Mouse (Mus musculus): ENCODE measurements around the gene Epn2. TPM values are rescaled to one million over a fixed set of nuclear protein-coding genes. Genes with fewer than 3 reads are reported as not detected.

Gene Epn2
- polyA plus RNA-seq, 1 experiment from 2014 or later = 65.6 TPM

GRCm38 (mm10) chr11:61484613-61485540, 94.6 kb downstream of the Epn2 start, which contains the start of gene Mfap4:
Gene Mfap4 (plus strand): TSS chr11:61485431.
- peaks cover 30% of the 10 kb centered on the region for H3K4me1 ChIP-seq (replicated peaks; ENCODE audit: control insufficient read depth, insufficient read depth, low read length)
- 14% methylated on average over 20 of the region's 20 CpGs for WGBS
- H3K9me3 ChIP-seq (ENCODE audit: control insufficient read depth, low read length) = no peaks in the 10 kb centered on the region
- peaks cover 25% of the 10 kb centered on the region for H3K36me3 ChIP-seq (replicated peaks; ENCODE audit: control insufficient read depth, insufficient read depth)
- 0 out of 2 replicates have a peak within 1 kb of the TSS, but pooled peaks have one; percentile 5 for H3K4me3 ChIP-seq (replicated peaks; ENCODE audit: low read length)
- DNase-seq (ENCODE audit: low spot score) (peak; percentile 59), ATAC-seq (ENCODE audit: low FRiP score) (peak; percentile 76)
- peak within 1 kb of the TSS; percentile 79 for H3K27ac ChIP-seq
- peak within 1 kb of the TSS; percentile 33 for H3K4me2 ChIP-seq (replicated peaks)
- H3K27me3 ChIP-seq (ENCODE audit: control insufficient read depth, insufficient read depth, low read length) = no peaks in the 10 kb centered on the region
- no peak within 1 kb of the TSS for H3K9ac ChIP-seq

GRCm38 (mm10) chr11:61484256-61484612, 95.3 kb downstream of the Epn2 start:
- peaks cover 19% of the 10 kb centered on the region for H3K36me3 ChIP-seq (replicated peaks; ENCODE audit: control insufficient read depth, insufficient read depth)
- 8% methylated on average over 10 of the region's 10 CpGs for WGBS
- 0 out of 2 replicates have a peak, but pooled peaks have one; percentile 7 for ATAC-seq (ENCODE audit: low FRiP score)
- H3K27ac ChIP-seq = peak overlapping the region; percentile 79
- no peak overlapping the region for H3K9ac ChIP-seq
- H3K4me2 ChIP-seq (replicated peaks) = peak overlapping the region; percentile 11; the same call in 1 of the 2 replicates
- H3K4me1 ChIP-seq (replicated peaks; ENCODE audit: control insufficient read depth, insufficient read depth, low read length) = peaks cover 30% of the 10 kb centered on the region
- H3K27me3 ChIP-seq (ENCODE audit: control insufficient read depth, insufficient read depth, low read length) = no peaks in the 10 kb centered on the region
- H3K4me3 ChIP-seq (replicated peaks; ENCODE audit: low read length) = no peak overlapping the region
- H3K9me3 ChIP-seq (ENCODE audit: control insufficient read depth, low read length) = no peaks in the 10 kb centered on the region
- DNase-seq (ENCODE audit: low spot score) = no peak

GRCm38 (mm10) chr11:61483226-61483845, 96.2 kb downstream of the Epn2 start:
- no peak overlapping the region for H3K9ac ChIP-seq
- H3K9me3 ChIP-seq (ENCODE audit: control insufficient read depth, low read length) = no peaks in the 10 kb centered on the region
- no peak overlapping the region for H3K4me3 ChIP-seq (replicated peaks; ENCODE audit: low read length)
- 70% methylated on average over 13 of the region's 13 CpGs for whole genome bisulfite sequencing
- peaks cover 10% of the 10 kb centered on the region for H3K36me3 ChIP-seq (replicated peaks; ENCODE audit: control insufficient read depth, insufficient read depth)
- DNase-seq (ENCODE audit: low spot score) (no peak), ATAC-seq (ENCODE audit: low FRiP score) (no peak)
- H3K4me2 ChIP-seq (replicated peaks) = no peak overlapping the region
- H3K27me3 ChIP-seq (ENCODE audit: control insufficient read depth, insufficient read depth, low read length) = no peaks in the 10 kb centered on the region
- peaks cover 30% of the 10 kb centered on the region for H3K4me1 ChIP-seq (replicated peaks; ENCODE audit: control insufficient read depth, insufficient read depth, low read length)
- 0 out of 2 replicates have a peak overlapping the region, but pooled peaks have one; percentile 79 for H3K27ac ChIP-seq

DNA sequence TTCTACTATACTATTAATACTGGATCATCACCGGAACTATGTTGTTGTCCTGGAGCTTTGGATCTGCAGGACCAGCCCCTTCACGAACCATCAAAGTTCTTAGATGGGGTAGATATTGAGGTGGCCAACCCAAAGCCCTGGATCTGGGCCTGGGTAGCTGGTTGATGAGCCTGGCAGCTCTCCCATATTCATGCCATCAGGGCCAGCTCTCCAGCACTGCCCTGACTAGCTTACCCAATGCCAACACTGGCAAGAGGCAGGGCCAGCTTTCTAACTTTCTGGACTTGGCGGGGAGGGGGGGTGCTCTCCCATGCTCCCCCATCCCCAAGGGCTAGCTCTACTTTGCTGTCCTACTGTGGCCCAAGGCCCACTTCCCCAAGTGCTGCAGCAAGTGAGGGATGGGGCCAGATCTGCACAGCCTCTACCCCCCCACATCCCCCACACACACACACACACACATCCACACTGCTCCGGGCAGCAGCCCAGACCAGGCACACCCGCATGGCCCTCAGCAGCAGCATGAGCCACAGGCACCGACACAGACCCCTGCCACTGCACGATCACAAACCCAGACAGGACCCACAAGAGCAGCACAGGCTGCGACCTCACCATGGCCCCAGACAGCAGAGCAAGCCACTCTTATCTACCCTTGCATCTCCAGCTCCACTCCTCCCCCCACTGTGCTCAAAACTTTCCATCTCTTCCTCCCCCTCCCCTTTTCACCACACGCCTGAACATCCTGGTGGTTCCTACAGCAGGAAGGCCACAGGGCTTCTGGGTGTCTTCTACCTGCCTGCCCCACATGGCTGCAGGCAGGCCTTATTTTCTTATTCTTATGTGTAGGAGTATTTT, 98.0 kb downstream of the Epn2 start:
- Histone ChIP-seq H3K4me2 (replicated peaks) (no peak overlapping the region), H3K9ac (no peak overlapping the region), H3K36me3 (replicated peaks; ENCODE audit: control insufficient read depth, insufficient read depth) (no peaks in the 10 kb centered on the region), H3K4me1 (replicated peaks; ENCODE audit: control insufficient read depth, insufficient read depth, low read length) (peaks cover 31% of the 10 kb centered on the region), H3K4me3 (replicated peaks; ENCODE audit: low read length) (no peak overlapping the region), H3K27me3 (ENCODE audit: control insufficient read depth, insufficient read depth, low read length) (no peaks in the 10 kb centered on the region), H3K9me3 (ENCODE audit: control insufficient read depth, low read length) (no peaks in the 10 kb centered on the region), H3K27ac (no peak overlapping the region)
- ATAC-seq (ENCODE audit: low FRiP score) = no peak
- DNase-seq (ENCODE audit: low spot score) = no peak
- 80% methylated on average over 9 of the region's 9 CpGs for WGBS

GRCm38 (mm10) chr11:61478788-61479187, 100.7 kb downstream of the Epn2 start:
- Histone ChIP-seq H3K9ac (no peak overlapping the region), H3K36me3 (replicated peaks; ENCODE audit: control insufficient read depth, insufficient read depth) (no peaks in the 10 kb centered on the region), H3K4me1 (replicated peaks; ENCODE audit: control insufficient read depth, insufficient read depth, low read length) (peaks cover 15% of the 10 kb centered on the region), H3K27me3 (ENCODE audit: control insufficient read depth, insufficient read depth, low read length) (no peaks in the 10 kb centered on the region), H3K9me3 (ENCODE audit: control insufficient read depth, low read length) (no peaks in the 10 kb centered on the region), H3K4me3 (replicated peaks; ENCODE audit: low read length) (no peak overlapping the region), H3K27ac (no peak overlapping the region), H3K4me2 (replicated peaks) (no peak overlapping the region)
- DNase-seq (ENCODE audit: low spot score) (no peak), ATAC-seq (ENCODE audit: low FRiP score) (no peak)
- 92% methylated on average over 4 of the region's 4 CpGs for WGBS

GRCm38 (mm10) chr11:61477566-61478508, 101.7 kb downstream of the Epn2 start:
- no peaks in the 10 kb centered on the region for H3K9me3 ChIP-seq (ENCODE audit: control insufficient read depth, low read length)
- no peaks in the 10 kb centered on the region for H3K36me3 ChIP-seq (replicated peaks; ENCODE audit: control insufficient read depth, insufficient read depth)
- no peak overlapping the region for H3K9ac ChIP-seq
- 50% methylated on average over 17 of the region's 17 CpGs for WGBS
- no peak for DNase-seq (ENCODE audit: low spot score)
- no peak overlapping the region for H3K27ac ChIP-seq
- H3K27me3 ChIP-seq (ENCODE audit: control insufficient read depth, insufficient read depth, low read length) = no peaks in the 10 kb centered on the region
- peaks cover 11% of the 10 kb centered on the region for H3K4me1 ChIP-seq (replicated peaks; ENCODE audit: control insufficient read depth, insufficient read depth, low read length)
- no peak for ATAC-seq (ENCODE audit: low FRiP score)
- peak overlapping the region; percentile 38 for H3K4me2 ChIP-seq (replicated peaks)
- H3K4me3 ChIP-seq (replicated peaks; ENCODE audit: low read length) = no peak overlapping the region

DNA sequence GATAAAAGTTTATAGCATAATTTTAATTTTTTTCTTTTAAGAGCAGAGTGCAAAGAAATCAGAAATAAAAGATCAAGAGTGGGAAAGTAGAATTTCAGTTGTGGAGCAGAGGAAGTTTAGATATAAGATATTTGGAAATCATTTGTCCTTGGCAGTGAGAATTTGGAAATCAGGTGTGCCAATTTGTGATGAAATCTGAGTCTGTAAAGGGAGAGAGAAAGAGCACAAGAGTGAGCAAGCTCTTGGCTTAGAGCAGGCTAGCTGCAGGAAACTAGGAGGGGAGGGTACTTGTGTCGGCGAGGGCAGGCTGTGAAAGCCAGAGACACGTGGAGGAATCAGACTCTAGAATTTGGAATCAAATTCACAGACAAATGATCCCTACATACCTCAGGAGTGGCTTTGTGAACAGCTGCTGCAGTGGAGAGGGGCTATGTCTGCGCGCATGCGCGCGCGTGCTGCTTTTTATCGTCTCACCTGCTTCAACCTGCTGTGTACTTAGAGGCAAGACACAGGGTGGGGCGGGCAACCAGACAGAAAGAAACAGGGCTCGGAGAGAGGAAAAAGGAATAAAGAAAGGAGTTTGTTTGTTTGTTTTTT, 102.6 kb downstream of the Epn2 start:
- Histone ChIP-seq H3K4me2 (replicated peaks) (peak overlapping the region; percentile 38), H3K27me3 (ENCODE audit: control insufficient read depth, insufficient read depth, low read length) (no peaks in the 10 kb centered on the region), H3K9me3 (ENCODE audit: control insufficient read depth, low read length) (no peaks in the 10 kb centered on the region), H3K9ac (peak overlapping the region; percentile 21; the same call in 1 of the 2 replicates), H3K36me3 (replicated peaks; ENCODE audit: control insufficient read depth, insufficient read depth) (no peaks in the 10 kb centered on the region), H3K27ac (no peak overlapping the region), H3K4me3 (replicated peaks; ENCODE audit: low read length) (no peak overlapping the region), H3K4me1 (replicated peaks; ENCODE audit: control insufficient read depth, insufficient read depth, low read length) (peaks cover 11% of the 10 kb centered on the region)
- ATAC-seq (ENCODE audit: low FRiP score) (no peak), DNase-seq (ENCODE audit: low spot score) (no peak)
- WGBS = 49% methylated on average over 12 of the region's 12 CpGs

DNA sequence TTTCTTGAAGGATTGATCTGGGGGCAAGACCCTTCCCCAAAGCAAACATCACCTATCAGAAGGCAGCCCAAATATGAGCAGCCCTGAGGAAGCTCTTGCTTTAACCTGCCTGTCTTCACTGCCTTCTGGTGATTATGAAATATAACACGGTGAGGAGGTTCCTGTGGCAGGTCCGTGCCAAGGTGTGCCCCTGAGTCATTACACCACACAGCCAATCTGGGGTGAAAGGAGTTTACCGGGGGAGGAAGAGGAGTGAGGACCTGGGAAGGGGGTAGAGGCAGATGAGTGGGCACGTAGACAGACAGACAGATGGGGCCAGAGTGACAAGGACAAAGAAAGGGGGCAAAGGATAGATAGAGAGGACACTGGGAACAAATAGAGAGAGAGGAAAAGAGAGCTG, 105.9 kb downstream of the Epn2 start:
- Histone ChIP-seq H3K4me3 (replicated peaks; ENCODE audit: low read length) (no peak overlapping the region), H3K27ac (no peak overlapping the region), H3K9me3 (ENCODE audit: control insufficient read depth, low read length) (no peaks in the 10 kb centered on the region), H3K36me3 (replicated peaks; ENCODE audit: control insufficient read depth, insufficient read depth) (no peaks in the 10 kb centered on the region), H3K9ac (no peak overlapping the region), H3K4me2 (replicated peaks) (no peak overlapping the region), H3K27me3 (ENCODE audit: control insufficient read depth, insufficient read depth, low read length) (no peaks in the 10 kb centered on the region), H3K4me1 (replicated peaks; ENCODE audit: control insufficient read depth, insufficient read depth, low read length) (peaks cover 11% of the 10 kb centered on the region)
- 76% methylated on average over 4 of the region's 4 CpGs for WGBS
- DNase-seq (ENCODE audit: low spot score) (no peak), ATAC-seq (ENCODE audit: low FRiP score) (no peak)

Measured in hindbrain, embryonic 14.5 days (tissue).